Mouse (Mus musculus): Measurements from ENCODE around the gene Cd4. TPM values are rescaled to one million over a fixed set of nuclear protein-coding genes. Genes with fewer than 3 reads are reported as not detected.
"Not testable (repeated sequence)": the region's sequence is repeated elsewhere in the genome, so short reads cannot be mapped to it uniquely, and the experiment has no call there.

The Cd4 gene
- total RNA-seq, 2 experiments from 2014 or later, result 0.37 to 0.71 TPM

- peak; percentile 86 for ATAC-seq (ENCODE audit: poor library complexity, severe bottlenecking)
These were observed 30.8 kb downstream of the Cd4 start, which contains the start of gene P3h3 for GRCm38 (mm10) chr6:124856916-124857839. Gene P3h3, minus strand, starts transcription at chr6:124857752.

GRCm38 (mm10) chr6:124856321-124856720, 31.7 kb downstream of the Cd4 start:
- ATAC-seq (ENCODE audit: poor library complexity, severe bottlenecking), result no peak

- ATAC-seq (ENCODE audit: poor library complexity, severe bottlenecking), result no peak
These were observed 33.4 kb downstream of the Cd4 start for GRCm38 (mm10) chr6:124854647-124855046.

- no peak for ATAC-seq (ENCODE audit: poor library complexity, severe bottlenecking)
These were observed 37.5 kb downstream of the Cd4 start for GRCm38 (mm10) chr6:124850535-124850934.

GRCm38 (mm10) chr6:124847305-124847704, 40.7 kb downstream of the Cd4 start:
- peak; percentile 98 for ATAC-seq (ENCODE audit: poor library complexity, severe bottlenecking)

- ATAC-seq (ENCODE audit: poor library complexity, severe bottlenecking), result 0 out of 2 replicates have a peak, but pooled peaks have one; percentile 27
These were observed 47.5 kb downstream of the Cd4 start, which contains the start of gene Gnb3 for GRCm38 (mm10) chr6:124840241-124841167. Gene Gnb3, minus strand, starts transcription at chr6:124840275.

- ATAC-seq (ENCODE audit: poor library complexity, severe bottlenecking), result no peak
These were observed 48.2 kb downstream of the Cd4 start for GRCm38 (mm10) chr6:124839805-124840204.

- ATAC-seq (ENCODE audit: poor library complexity, severe bottlenecking), result no peak
These were observed 51.6 kb downstream of the Cd4 start for GRCm38 (mm10) chr6:124836411-124836810.

- no peak for ATAC-seq (ENCODE audit: poor library complexity, severe bottlenecking)
These were observed 52.5 kb downstream of the Cd4 start for GRCm38 (mm10) chr6:124835531-124835930.

GRCm38 (mm10) chr6:124834512-124835081, 53.4 kb downstream of the Cd4 start:
- no peak for ATAC-seq (ENCODE audit: poor library complexity, severe bottlenecking)

GRCm38 (mm10) chr6:124831649-124832048, 56.4 kb downstream of the Cd4 start:
- no peak for ATAC-seq (ENCODE audit: poor library complexity, severe bottlenecking)

GRCm38 (mm10) chr6:124831199-124831598, 56.8 kb downstream of the Cd4 start:
- ATAC-seq (ENCODE audit: poor library complexity, severe bottlenecking), result not testable (repeated sequence)

- ATAC-seq (ENCODE audit: poor library complexity, severe bottlenecking), result peak; percentile 65
These were observed 58.0 kb downstream of the Cd4 start for GRCm38 (mm10) chr6:124829799-124830700.

- ATAC-seq (ENCODE audit: poor library complexity, severe bottlenecking), result peak; percentile 74
These were observed 58.9 kb downstream of the Cd4 start, which contains the start of the genes Usp5 and Cdca3 for GRCm38 (mm10) chr6:124828868-124829798. Gene Usp5, minus strand, starts transcription at chr6:124829484. Gene Cdca3, plus strand, starts transcription at chr6:124829547.

GRCm38 (mm10) chr6:124828101-124828592, 59.9 kb downstream of the Cd4 start:
- peak; percentile 8 for ATAC-seq (ENCODE audit: poor library complexity, severe bottlenecking)

GRCm38 (mm10) chr6:124822049-124822448, 66.0 kb downstream of the Cd4 start:
- ATAC-seq (ENCODE audit: poor library complexity, severe bottlenecking), result no peak

GRCm38 (mm10) chr6:124820891-124821290, 67.1 kb downstream of the Cd4 start:
- no peak for ATAC-seq (ENCODE audit: poor library complexity, severe bottlenecking)

GRCm38 (mm10) chr6:124817971-124818370, 70.0 kb downstream of the Cd4 start:
- ATAC-seq (ENCODE audit: poor library complexity, severe bottlenecking), result peak; percentile 77

Measured in megakaryocyte, adult 5-6 weeks (primary cell).